Mouse (Mus musculus) large intestine, adult 2 months (tissue): ENCODE measurements around the gene Lzts2. TPM values are rescaled to one million over a fixed set of nuclear protein-coding genes. Genes with fewer than 3 reads are reported as not detected.
"Not testable (repeated sequence)": the region's sequence is repeated elsewhere in the genome, so short reads cannot be mapped to it uniquely, and the experiment has no call there.

Experiments used
- DNase-seq: peaks from one replicate; pipeline ENCODE4 v3.0.0-alpha.2; 2012; ENCODE audit warnings: low read depth, low spot score
- WGBS: fragments of 180-500 bp; shearing (Covaris S2); methylation state at CpG from one replicate; pipeline ENCODE4 v1.1.7; 2018; 5-methylcytosine and 5-hydroxymethylcytosine counted together
- polyA plus RNA-seq: library from polyadenylated mRNA; depleted of rRNA; stranded (reverse); fragments of >200 nt; gene quantifications from 2 replicates; pipeline ENCODE4 v1.2.3, GENCODE M21; 2012

Lzts2 gene
- polyA plus RNA-seq, 1 experiment: 34.7 TPM

DNA sequence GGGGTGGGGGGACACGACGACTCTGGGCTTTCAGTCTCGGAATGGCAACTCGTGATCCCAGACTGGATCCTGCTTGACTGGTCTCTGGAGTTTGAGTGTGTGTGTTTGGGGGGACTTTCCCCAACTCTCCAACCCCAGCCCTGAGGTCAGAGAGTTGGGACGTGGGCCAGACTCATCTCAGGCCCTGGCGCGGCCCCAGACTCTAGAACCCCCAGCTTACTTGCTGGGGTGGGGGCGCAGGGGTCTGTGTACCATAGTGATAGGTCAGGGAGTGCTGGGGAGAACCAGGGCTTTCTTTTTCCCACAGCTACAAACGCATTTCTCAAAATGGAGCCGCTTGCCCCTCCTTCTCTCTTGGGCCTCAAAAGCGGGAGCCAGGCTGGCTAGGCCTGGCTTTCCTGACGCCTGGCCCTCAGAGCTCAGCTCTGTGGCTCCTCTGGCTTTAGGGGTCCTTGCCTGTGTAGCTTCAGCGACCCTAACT is 4.2 kb downstream of the Lzts2 start:
- 5% methylated on average over 13 of the region's 13 CpGs for WGBS
- no peak for DNase-seq

- 12% methylated on average over 6 of the region's 6 CpGs for WGBS
These were observed 6.1 kb downstream of the Lzts2 start for GRCm38 (mm10) chr19:45020348-45020747.

DNA sequence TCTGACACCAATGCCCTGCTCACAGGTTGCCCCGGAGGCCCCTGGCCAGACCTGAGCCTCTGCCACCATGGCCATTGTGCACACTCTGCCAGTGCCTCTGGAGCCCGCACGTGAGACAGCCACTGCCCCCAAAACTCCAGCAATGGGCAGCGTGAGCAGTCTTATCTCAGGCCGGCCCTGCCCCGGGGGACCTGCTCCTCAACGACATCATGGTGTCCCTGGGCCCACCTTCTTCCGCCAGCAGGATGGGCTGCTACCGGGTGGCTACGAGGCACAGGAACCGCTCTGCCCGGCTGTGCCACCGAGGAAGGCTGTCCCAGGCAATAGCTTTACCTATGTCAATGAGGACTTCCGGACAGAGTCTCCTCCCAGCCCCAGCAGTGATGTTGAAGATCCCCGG is 7.1 kb downstream of the Lzts2 start:
- WGBS: 79% methylated on average over 15 of the region's 15 CpGs
- DNase-seq: no peak

More at GRCm38 (mm10) chr19:45020348-45020747, 6.1 kb downstream of the Lzts2 start:
- DNase-seq: no peak

DNA sequence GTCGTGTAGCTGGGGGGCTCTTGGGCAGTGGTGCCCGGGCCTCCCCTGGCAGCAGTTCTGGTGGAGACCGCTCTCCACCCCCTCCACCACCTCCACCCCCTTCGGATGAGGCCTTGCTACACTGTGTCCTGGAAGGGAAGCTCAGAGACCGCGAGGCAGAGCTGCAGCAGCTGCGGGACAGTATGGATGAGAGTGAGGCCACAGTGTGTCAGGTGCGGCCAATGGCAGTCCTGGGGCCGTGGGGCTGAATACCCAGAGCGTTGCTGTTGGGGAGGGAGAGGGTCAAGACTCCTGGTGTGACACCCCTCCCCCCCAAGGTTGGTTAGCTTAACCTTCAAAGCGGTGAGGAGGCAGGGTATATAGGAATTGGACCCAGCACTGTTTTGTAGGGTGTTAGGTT is 9.8 kb downstream of the Lzts2 start:
- 80% methylated on average over 11 of the region's 11 CpGs for WGBS
- no peak for DNase-seq

DNA sequence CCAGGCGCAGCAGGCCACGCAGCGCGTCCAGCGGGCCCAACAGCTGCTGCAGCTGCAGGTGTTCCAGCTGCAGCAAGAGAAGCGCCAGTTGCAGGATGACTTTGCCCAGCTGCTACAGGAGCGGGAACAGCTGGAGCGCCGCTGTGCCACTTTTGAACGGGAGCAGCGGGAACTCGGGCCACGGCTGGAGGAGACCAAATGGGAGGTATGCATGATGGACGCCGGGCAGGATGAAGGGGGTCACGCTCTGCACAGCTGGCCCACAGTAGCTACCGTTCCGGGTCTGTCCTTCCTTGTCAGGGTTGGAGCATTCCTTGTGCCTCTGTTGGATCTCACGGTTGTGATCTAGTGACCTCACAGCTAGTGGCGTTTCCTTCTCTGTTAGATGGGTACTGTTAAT is 10.6 kb downstream of the Lzts2 start:
- DNase-seq: no peak
- 85% methylated on average over 20 of the region's 20 CpGs for WGBS

DNA sequence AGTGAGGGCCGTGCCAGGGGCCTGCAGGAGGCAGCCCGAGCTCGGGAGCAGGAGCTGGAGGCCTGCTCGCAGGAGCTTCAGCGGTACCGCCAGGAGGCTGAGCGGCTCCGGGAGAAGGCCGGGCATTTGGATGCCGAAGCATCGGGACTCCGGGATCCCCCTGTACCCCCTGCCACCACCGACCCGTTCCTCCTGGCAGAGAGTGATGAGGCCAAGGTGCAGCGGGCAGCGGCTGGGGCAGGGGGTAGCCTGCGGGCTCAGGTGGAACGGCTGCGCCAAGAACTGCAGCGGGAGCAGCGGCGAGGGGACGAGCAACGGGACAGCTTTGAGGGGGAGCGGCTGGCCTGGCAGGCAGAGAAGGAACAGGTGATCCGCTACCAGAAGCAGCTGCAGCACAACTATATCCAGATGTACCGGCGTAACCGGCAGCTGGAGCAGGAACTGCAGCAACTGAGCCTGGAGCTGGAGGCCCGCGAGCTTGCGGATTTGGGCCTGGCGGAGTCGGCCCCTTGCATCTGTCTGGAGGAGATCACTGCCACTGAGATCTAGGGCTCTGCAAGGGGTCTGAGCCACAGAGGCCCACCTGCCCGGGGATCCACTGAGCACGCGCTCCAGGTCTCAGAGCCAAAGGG is 11.8 kb downstream of the Lzts2 start:
- WGBS: 90% methylated on average over 37 of the region's 37 CpGs
- no peak for DNase-seq

- 44% methylated on average over 6 of the region's 6 CpGs for WGBS
- no peak for DNase-seq
These were observed 12.9 kb downstream of the Lzts2 start for GRCm38 (mm10) chr19:45026958-45027670.

GRCm38 (mm10) chr19:45027848-45028247 is 13.6 kb downstream of the Lzts2 start:
- DNase-seq: no peak
- WGBS: 53% methylated on average over 6 of the region's 6 CpGs

- DNase-seq: no peak
- 67% methylated on average over 19 of the region's 19 CpGs for WGBS
These were observed 14.5 kb downstream of the Lzts2 start for GRCm38 (mm10) chr19:45028746-45029145.

DNA sequence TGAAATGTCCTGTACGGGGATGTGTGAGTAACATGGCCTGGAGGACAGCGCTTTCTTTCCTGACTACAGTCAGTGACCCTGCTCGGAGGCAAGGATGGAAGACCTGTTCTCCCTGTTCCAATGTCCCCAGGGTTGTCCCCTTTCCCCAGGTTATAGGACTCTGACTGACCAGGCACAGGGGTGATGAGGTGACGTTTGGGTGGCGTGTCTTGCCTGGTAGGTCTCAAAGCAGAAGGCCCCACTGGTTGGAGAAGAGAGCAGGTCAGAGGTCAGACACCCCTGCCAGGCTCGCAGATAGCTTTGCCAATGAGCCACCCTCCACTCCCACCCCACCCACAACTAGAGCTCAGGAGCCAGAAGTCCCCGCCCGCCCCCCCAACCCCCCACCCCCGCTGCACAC is 15.4 kb downstream of the Lzts2 start:
- no peak for DNase-seq
- 63% methylated on average over 9 of the region's 9 CpGs for WGBS

- DNase-seq: no peak
- WGBS: 28% methylated on average over 8 of the region's 8 CpGs
These were observed 15.9 kb downstream of the Lzts2 start for GRCm38 (mm10) chr19:45030111-45030510.

GRCm38 (mm10) chr19:45030746-45031693 is 16.8 kb downstream of the Lzts2 start:
- peak; percentile 91 for DNase-seq

GRCm38 (mm10) chr19:45031780-45032179 is 17.6 kb downstream of the Lzts2 start:
- 8% methylated on average over 4 of the region's 4 CpGs for WGBS
- DNase-seq: no peak

More at GRCm38 (mm10) chr19:45030746-45031693, 16.8 kb downstream of the Lzts2 start:
- 30% methylated on average over 20 of the region's 20 CpGs for WGBS

DNA sequence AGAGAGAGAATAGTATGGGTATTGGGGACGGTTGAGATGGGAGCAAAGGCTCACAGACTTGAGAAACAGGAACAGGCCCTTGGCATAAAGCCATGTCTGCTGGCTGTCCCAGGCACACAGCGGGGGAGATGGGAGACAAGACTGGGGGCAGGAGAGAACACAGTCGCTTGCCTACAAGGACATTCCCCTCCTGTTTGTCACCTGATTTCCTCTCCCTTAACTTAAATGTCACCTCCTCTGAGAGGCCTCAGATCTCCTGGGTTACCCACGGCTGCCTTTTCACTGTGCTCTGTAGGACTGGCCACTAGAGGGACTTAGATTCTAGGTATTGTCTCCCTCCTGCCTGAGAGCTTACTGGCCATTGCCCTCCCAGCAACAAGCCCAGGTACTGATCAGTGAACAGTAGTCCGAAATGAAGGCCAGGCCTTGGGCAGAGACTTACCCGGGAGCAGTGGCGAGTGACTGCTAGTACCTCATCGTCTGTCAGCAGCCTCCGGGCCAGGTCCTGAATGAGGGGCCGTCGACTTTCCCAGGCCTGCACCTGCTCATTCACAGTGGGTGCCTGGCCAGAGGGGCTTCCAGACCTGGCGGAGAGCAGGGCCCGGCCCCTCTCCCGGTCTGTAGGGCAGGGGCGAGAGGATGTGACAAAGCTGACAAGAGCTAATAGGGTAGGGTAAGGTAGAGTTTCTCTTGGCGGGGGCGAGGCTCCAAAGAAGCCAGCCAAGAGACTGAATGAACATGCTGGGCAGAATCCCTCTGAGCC is 18.5 kb downstream of the Lzts2 start:
- DNase-seq: no peak
- WGBS: 57% methylated on average over 17 of the region's 17 CpGs

- DNase-seq: no peak
- WGBS: 46% methylated on average over 16 of the region's 16 CpGs
These were observed 22.7 kb downstream of the Lzts2 start for GRCm38 (mm10) chr19:45036867-45037266.

- DNase-seq: not testable (repeated sequence)
- WGBS: 82% methylated on average over 7 of the region's 7 CpGs
These were observed 24.0 kb downstream of the Lzts2 start for GRCm38 (mm10) chr19:45038198-45038597.

DNA sequence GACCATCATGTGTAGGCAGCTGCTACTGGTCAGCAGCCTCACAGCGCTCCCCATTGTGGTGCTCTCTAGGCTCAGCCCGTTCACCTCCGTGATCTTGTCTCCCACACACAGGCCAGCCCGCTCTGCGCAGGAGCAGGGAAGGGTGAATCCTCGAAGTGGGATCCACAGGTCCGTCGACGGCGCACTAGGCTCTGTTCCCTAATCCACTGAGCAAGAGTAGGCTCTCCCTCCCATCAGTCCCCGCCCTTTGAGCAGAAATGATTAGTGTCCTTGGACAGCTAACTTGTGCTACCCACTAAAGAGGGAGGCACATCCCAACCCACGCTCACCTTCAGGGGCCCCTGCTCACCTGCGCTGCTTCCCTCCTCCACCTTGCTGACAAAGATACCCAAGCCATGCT is 26.0 kb downstream of the Lzts2 start:
- 70% methylated on average over 13 of the region's 13 CpGs for WGBS
- DNase-seq: no peak

- no peak for DNase-seq
- 83% methylated on average over 11 of the region's 11 CpGs for WGBS
These were observed 30.2 kb downstream of the Lzts2 start for GRCm38 (mm10) chr19:45044389-45044927.

DNA sequence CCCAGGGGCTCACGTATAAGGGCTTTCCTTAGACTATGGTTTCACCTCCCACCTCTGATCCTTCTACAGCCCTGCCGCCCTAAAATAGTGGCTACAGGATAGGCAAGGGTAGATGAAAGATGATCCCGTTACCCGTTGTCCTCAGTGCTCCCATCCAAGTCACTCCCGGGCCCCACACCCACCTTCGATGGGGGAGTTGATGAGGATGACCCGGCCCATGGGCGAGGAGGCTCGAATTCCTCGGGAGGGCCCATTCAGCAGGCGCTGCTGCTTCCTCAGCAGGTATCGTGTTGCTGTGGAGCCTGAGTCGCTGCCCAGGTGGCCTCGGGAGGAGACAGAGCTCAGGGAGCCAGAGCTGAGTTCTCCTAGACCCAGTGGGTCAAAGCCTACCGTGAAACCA is 31.0 kb downstream of the Lzts2 start:
- 68% methylated on average over 15 of the region's 15 CpGs for WGBS

More for the DNA sequence above, 31.0 kb downstream of the Lzts2 start:
- DNase-seq: no peak
